Mouse (Mus musculus): ENCODE data around the gene Ttc17. TPM values are rescaled to one million over a fixed set of nuclear protein-coding genes. Genes with fewer than 3 reads are reported as not detected.
A peak's percentile ranks its signal among the peaks of the same experiment; 100 is the strongest.

Ttc17 gene
- polyA plus RNA-seq (2016; fragmentation: Nextera tagmentation; extraction: Ambion mirVana) = 18.3 and 20.1 TPM in 2 replicates

GRCm38 (mm10) chr2:94406083-94406957 lies at the start of gene Ttc17:
TSS of gene Ttc17 (minus strand) at chr2:94406689.
- under 1% methylated on average over 75 of the region's 77 CpGs for WGBS

GRCm38 (mm10) chr2:94449643-94450042 lies 43.2 kb upstream of the Ttc17 start:
- Histone ChIP-seq H3K9ac (no peak overlapping the region), H3K36me3 (no peaks in the 10 kb centered on the region), H3K27me3 (no peaks in the 10 kb centered on the region), H3K4me3 (no peak overlapping the region), H3K4me2 (replicated peaks) (no peak overlapping the region), H3K27ac (no peak overlapping the region), H3K9me3 (replicated peaks) (no peaks in the 10 kb centered on the region), H3K4me1 (no peaks in the 10 kb centered on the region)
- ATAC-seq (ENCODE audit: low FRiP score) = no peak
- 90% methylated on average over 8 of the region's 8 CpGs for WGBS

More at GRCm38 (mm10) chr2:94406083-94406957, at the start of gene Ttc17:
- Histone ChIP-seq H3K36me3 (peaks cover 12% of the 10 kb centered on the region), H3K4me2 (replicated peaks) (peak within 1 kb of the TSS; percentile 81), H3K9ac (peak within 1 kb of the TSS; percentile 92), H3K4me3 (peak within 1 kb of the TSS; percentile 92), H3K27ac (peak within 1 kb of the TSS; percentile 94), H3K9me3 (replicated peaks) (no peaks in the 10 kb centered on the region), H3K4me1 (peaks cover 24% of the 10 kb centered on the region), H3K27me3 (no peaks in the 10 kb centered on the region)
- peak; percentile 93 for ATAC-seq (ENCODE audit: low FRiP score)

- Histone ChIP-seq H3K36me3 (no peaks in the 10 kb centered on the region), H3K9me3 (replicated peaks) (no peaks in the 10 kb centered on the region), H3K27me3 (no peaks in the 10 kb centered on the region; the same call in 1 of the 2 replicates), H3K27ac (0 out of 2 replicates have a peak overlapping the region, but pooled peaks have one; percentile 76), H3K9ac (peak overlapping the region; percentile 86), H3K4me2 (replicated peaks) (peak overlapping the region; percentile 87), H3K4me1 (peaks cover 23% of the 10 kb centered on the region), H3K4me3 (peak overlapping the region; percentile 86)
- no peak for ATAC-seq (ENCODE audit: low FRiP score)
- 1% methylated on average over 10 of the region's 10 CpGs for WGBS
These were observed 30.5 kb upstream of the Ttc17 start for GRCm38 (mm10) chr2:94436952-94437351.

GRCm38 (mm10) chr2:94435481-94435880 lies 29.0 kb upstream of the Ttc17 start:
- no peaks in the 10 kb centered on the region for H3K36me3 ChIP-seq
- H3K4me2 ChIP-seq (replicated peaks) = peak overlapping the region; percentile 87; the same call in 1 of the 2 replicates
- H3K9me3 ChIP-seq (replicated peaks) = no peaks in the 10 kb centered on the region
- ATAC-seq (ENCODE audit: low FRiP score) = no peak
- 82% methylated on average over 7 of the region's 7 CpGs for WGBS
- peaks cover 23% of the 10 kb centered on the region for H3K4me1 ChIP-seq
- no peak overlapping the region for H3K4me3 ChIP-seq
- H3K27ac ChIP-seq = no peak overlapping the region
- no peak overlapping the region for H3K9ac ChIP-seq
- H3K27me3 ChIP-seq = no peaks in the 10 kb centered on the region

GRCm38 (mm10) chr2:94434833-94435232 lies 28.3 kb upstream of the Ttc17 start:
- no peak for ATAC-seq (ENCODE audit: low FRiP score)
- Histone ChIP-seq H3K4me2 (replicated peaks) (no peak overlapping the region), H3K36me3 (no peaks in the 10 kb centered on the region), H3K27me3 (no peaks in the 10 kb centered on the region), H3K4me3 (no peak overlapping the region), H3K9ac (no peak overlapping the region), H3K9me3 (replicated peaks) (no peaks in the 10 kb centered on the region), H3K4me1 (peaks cover 23% of the 10 kb centered on the region), H3K27ac (no peak overlapping the region)
- WGBS = 36% methylated on average over 1 of the region's 1 CpGs

- ATAC-seq (ENCODE audit: low FRiP score) = no peak
- H3K27ac ChIP-seq = no peak overlapping the region
- H3K4me1 ChIP-seq = peaks cover 20% of the 10 kb centered on the region
- H3K4me3 ChIP-seq = no peak overlapping the region
- WGBS = 74% methylated on average over 2 of the region's 2 CpGs
- H3K36me3 ChIP-seq = peaks cover 6% of the 10 kb centered on the region; the same call in 1 of the 2 replicates
- no peaks in the 10 kb centered on the region for H3K27me3 ChIP-seq
- H3K9me3 ChIP-seq (replicated peaks) = no peaks in the 10 kb centered on the region
- no peak overlapping the region for H3K4me2 ChIP-seq (replicated peaks)
- H3K9ac ChIP-seq = no peak overlapping the region
These were observed 25.7 kb upstream of the Ttc17 start for GRCm38 (mm10) chr2:94432214-94432613.

GRCm38 (mm10) chr2:94428456-94428855 lies 22.0 kb upstream of the Ttc17 start:
- no peak overlapping the region for H3K27ac ChIP-seq
- H3K9ac ChIP-seq = no peak overlapping the region
- ATAC-seq (ENCODE audit: low FRiP score) = no peak
- no peaks in the 10 kb centered on the region for H3K27me3 ChIP-seq
- peaks cover 30% of the 10 kb centered on the region for H3K36me3 ChIP-seq
- 97% methylated on average over 1 of the region's 1 CpGs for WGBS
- no peaks in the 10 kb centered on the region for H3K4me1 ChIP-seq
- H3K4me2 ChIP-seq (replicated peaks) = no peak overlapping the region
- H3K9me3 ChIP-seq (replicated peaks) = no peaks in the 10 kb centered on the region
- H3K4me3 ChIP-seq = no peak overlapping the region

GRCm38 (mm10) chr2:94407441-94407840 lies 952 bp upstream of the Ttc17 start:
- Histone ChIP-seq H3K36me3 (peaks cover 17% of the 10 kb centered on the region), H3K27ac (no peak overlapping the region), H3K4me2 (replicated peaks) (peak overlapping the region; percentile 81), H3K4me1 (peaks cover 24% of the 10 kb centered on the region), H3K9me3 (replicated peaks) (no peaks in the 10 kb centered on the region), H3K9ac (peak overlapping the region; percentile 57; the same call in 1 of the 2 replicates), H3K4me3 (peak overlapping the region; percentile 92), H3K27me3 (no peaks in the 10 kb centered on the region)
- WGBS = 32% methylated on average over 3 of the region's 3 CpGs
- ATAC-seq (ENCODE audit: low FRiP score) = no peak

- Histone ChIP-seq H3K4me1 (peaks cover 24% of the 10 kb centered on the region), H3K9me3 (replicated peaks) (no peaks in the 10 kb centered on the region), H3K4me3 (peak overlapping the region; percentile 92), H3K27me3 (no peaks in the 10 kb centered on the region), H3K4me2 (replicated peaks) (peak overlapping the region; percentile 81), H3K27ac (peak overlapping the region; percentile 94), H3K9ac (peak overlapping the region; percentile 57), H3K36me3 (peaks cover 16% of the 10 kb centered on the region)
- 5% methylated on average over 13 of the region's 13 CpGs for WGBS
- ATAC-seq (ENCODE audit: low FRiP score) = peak; percentile 12; the same call in 1 of the 2 replicates
These were observed 532 bp upstream of the Ttc17 start for GRCm38 (mm10) chr2:94407021-94407420.

- WGBS = 10% methylated on average over 21 of the region's 21 CpGs
- H3K27ac ChIP-seq = peak overlapping the region; percentile 94
- no peaks in the 10 kb centered on the region for H3K27me3 ChIP-seq
- no peak; the same call in 1 of the 2 replicates for ATAC-seq (ENCODE audit: low FRiP score)
- H3K36me3 ChIP-seq = peaks cover 4% of the 10 kb centered on the region
- H3K4me3 ChIP-seq = peak overlapping the region; percentile 92
- H3K4me1 ChIP-seq = peaks cover 24% of the 10 kb centered on the region
- H3K9me3 ChIP-seq (replicated peaks) = no peaks in the 10 kb centered on the region
- peak overlapping the region; percentile 92 for H3K9ac ChIP-seq
- peak overlapping the region; percentile 81 for H3K4me2 ChIP-seq (replicated peaks)
These were observed 949 bp downstream of the Ttc17 start for GRCm38 (mm10) chr2:94405397-94406082.

- H3K4me1 ChIP-seq = peaks cover 24% of the 10 kb centered on the region
- no peaks in the 10 kb centered on the region for H3K9me3 ChIP-seq (replicated peaks)
- H3K27me3 ChIP-seq = no peaks in the 10 kb centered on the region
- H3K4me3 ChIP-seq = no peak overlapping the region
- H3K36me3 ChIP-seq = no peaks in the 10 kb centered on the region
- 74% methylated on average over 10 of the region's 10 CpGs for WGBS
- H3K4me2 ChIP-seq (replicated peaks) = peak overlapping the region; percentile 81
- ATAC-seq (ENCODE audit: low FRiP score) = no peak
- no peak overlapping the region for H3K27ac ChIP-seq
- H3K9ac ChIP-seq = no peak overlapping the region
These were observed 1.8 kb downstream of the Ttc17 start for GRCm38 (mm10) chr2:94404512-94405240.

- Histone ChIP-seq H3K4me2 (replicated peaks) (no peak overlapping the region), H3K9me3 (replicated peaks) (no peaks in the 10 kb centered on the region), H3K36me3 (no peaks in the 10 kb centered on the region), H3K9ac (no peak overlapping the region), H3K4me3 (no peak overlapping the region), H3K27ac (no peak overlapping the region), H3K4me1 (peaks cover 24% of the 10 kb centered on the region), H3K27me3 (no peaks in the 10 kb centered on the region)
- WGBS = 97% methylated on average over 1 of the region's 1 CpGs
- ATAC-seq (ENCODE audit: low FRiP score) = no peak
These were observed 3.9 kb downstream of the Ttc17 start for GRCm38 (mm10) chr2:94402561-94402960.

Data from hindbrain, embryonic 12.5 days (tissue).